Mouse (Mus musculus): ENCODE measurements around the gene Ptch1.

Ptch1 gene

DNA sequence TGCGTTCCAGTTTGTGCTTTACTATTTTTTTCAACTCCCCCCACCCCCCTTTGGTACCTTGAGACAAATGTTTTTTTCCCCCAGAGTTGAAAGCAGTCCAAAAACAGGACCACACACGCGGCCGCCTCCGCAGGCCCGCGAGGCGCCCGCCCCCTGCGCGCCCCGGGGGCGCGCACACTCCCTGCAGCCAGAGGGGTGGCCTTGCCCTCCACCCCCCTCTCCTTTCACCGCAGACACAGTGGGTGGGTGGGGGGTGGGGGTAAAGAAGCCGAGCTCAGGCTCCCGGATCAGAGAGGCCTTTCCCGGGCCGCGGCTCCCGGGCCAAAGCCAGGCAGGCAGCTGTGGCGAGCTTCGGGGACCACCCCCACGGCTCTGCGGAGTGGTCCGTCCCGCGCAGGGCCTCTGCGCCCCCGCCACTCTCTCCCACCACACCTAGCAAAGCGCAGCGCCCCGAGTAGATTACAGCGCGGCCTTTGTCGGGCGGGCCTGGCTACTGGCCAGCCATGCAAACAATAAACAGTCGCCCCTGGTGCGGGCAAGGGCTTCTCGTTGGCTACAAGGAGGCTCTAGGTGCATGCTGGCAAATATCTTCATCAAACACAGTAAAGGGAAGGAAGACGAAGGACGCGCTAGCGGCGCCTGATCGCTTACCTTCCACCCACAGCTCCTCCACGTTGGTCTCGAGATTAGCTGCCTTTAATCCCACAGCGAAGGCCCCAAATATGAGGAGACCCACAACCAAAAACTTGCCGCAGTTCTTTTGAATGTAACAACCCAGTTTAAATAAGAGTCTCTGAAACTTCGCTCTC is 10.2 kb downstream of the Ptch1 start:
- DNase-seq, result peak; percentile 70

DNA sequence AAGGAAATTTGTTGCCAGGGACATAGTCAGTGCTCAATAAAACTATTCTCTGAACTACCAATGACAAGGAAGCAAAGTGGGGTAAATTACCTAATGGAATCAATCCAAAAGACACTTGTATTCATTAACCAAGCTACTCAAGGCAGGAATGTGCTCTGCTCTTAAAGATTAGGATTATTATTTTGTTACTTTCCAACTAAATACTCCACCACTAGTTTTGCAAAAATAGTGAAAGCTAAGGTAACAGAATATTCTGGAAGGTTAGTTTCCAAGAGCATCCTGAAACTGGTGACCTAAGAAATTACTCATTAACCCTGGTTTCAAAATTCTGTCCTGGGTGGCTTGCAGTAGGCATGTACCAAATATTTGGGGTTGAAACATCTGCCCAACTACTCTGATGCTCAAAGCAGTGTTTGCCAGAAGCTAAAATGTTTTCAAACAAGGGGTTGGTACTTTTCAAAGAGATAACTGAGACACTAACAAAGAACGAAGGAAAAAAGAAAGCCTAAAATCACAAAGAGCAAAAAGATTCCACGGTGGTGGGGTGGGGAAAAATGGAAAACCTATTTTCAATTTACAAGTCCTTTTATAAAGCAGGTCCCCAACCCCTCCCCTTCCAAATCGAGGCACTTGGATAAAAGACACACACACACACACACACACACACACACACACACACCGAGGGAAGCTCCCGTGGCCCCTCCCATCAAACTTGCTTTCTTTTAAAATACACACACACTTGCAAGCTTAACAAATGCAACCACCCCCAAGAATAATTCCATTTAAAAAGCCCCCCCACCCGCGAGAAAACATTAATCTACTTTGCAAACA is 11.0 kb downstream of the Ptch1 start:
- no peak for DNase-seq

DNA sequence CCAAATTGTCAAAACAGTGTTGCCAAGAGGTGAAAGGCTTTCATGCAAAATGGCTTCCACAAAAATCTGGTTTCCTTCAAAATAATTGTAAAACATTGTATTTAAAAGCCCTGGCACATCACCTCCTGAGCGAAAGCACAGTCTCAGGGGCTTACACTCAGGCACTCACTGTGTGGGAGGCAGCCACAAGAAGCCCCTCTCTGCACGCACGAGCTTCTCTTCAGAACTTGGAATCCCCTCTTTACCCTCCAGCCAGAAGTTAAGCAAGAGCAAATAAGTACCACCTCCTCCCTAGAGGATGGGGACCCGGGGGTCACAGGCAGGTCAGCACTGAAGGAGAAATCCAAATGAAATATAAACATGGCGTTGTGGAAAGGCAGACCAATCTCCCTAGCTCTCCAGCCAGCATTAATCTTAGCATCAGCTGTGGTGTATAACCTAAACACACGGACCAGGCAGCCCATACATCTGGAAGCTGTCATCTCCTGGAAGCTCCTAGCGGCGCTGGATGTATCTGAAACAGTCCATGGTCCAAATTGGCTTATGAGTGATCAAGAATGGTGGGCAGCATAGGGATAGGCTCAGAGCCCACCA is 15.0 kb downstream of the Ptch1 start:
- no peak for DNase-seq

DNA sequence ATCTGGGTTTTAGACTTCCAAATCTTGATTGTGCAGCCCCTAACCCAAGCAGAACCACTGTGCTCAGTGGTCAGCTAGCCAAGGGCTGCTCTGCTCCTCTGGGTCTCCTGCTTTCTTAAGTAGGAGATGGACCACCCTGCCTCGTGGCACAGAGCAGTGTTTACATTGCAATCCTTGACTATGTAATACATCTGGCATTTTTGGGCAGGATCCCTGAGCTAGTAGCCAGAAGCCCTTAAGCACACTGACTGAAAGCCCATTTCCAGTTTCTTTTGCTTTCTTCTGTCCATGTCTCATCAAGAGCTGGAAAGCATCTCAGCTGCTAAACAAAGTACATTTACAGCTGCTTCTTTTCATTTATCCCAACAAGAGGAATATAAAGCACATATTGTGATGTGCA is 17.0 kb downstream of the Ptch1 start:
- no peak for DNase-seq

DNA sequence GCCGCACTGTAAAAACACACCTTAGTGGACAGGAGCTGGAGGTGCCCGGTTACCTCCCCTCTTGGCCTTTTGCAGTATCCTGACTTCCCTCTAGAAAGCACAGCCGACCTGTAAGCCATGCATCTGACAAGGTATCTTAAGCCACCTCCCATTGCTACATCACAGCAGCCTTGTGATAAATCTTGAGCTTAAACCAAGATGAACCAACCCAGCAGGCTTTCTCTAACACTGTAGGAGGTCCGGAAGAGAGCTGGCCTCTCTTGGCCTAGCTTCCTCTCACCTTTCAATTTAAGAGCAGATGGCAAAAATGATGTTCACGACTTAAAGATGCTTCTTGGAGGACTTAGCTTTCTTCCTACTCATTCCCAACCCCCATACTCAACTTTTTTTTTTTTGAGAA is 17.5 kb downstream of the Ptch1 start:
- no peak for DNase-seq

DNA sequence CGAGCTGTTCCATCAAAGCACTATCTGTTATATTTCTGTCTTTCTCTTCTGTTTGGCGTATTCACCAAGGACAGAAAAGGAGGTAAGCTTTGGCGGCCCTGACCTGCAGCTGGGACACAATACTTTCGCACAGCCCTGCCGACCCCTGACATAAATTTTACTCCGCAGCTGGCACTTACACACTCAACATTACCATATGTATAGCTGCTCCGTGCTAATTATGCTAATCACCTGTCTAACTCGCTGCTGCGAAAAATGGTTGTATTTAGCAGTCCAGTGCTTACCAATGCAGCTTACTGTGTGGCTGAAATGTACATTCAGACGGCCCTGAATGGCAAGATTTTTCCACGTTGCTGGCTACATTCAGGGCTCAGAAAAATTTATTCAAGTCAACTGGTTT is 18.8 kb downstream of the Ptch1 start:
- DNase-seq, result no peak

DNA sequence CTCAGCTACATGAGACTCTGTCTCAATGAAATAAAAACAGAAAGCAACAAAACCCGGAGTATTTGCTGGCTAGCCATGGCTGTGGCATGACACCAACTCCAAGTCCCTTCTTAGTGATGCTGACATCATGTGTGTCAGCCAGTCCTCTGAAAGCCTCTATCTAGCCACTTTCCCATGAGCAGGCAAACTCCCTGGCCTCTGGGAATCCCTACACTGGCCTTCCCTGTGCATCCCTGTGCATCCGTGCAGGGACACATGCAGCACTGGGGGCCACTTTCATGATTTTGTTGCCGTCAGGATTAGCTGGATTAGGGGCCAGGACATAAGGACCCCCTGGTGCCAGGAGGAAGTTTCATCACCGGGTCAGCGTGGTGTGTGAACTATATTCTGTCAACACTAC is 20.0 kb downstream of the Ptch1 start:
- DNase-seq, result no peak

DNA sequence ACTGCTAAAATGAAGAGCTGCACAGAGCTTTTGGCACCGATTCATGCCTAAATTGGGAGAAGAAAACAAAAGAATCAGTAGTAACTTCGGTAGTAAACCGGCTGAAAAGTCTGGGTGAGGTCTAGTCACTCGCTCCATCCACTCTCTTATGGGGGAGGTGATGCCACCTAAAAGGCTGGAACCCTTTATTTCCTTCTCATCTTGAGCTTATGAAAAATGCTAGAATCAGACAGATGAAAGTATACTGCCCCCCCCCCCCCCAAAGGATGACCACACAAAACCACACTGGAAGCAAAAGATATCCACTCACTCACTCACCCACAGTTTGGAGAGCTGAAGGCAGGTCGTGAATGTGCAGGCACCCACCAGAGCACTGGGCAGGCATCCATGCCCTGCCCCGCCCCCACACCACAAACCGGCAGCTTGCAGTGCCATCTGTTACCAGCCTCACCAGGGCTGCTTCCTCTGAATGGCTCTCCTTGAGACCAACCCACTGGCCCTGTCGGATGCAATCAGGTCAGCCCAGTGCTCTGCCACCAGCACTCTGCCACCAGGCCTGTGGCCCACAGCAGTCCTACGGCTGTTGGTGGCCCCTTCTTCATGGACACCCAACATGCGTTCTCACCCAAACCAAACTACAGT is 21.0 kb downstream of the Ptch1 start:
- DNase-seq, result peak; percentile 70

DNA sequence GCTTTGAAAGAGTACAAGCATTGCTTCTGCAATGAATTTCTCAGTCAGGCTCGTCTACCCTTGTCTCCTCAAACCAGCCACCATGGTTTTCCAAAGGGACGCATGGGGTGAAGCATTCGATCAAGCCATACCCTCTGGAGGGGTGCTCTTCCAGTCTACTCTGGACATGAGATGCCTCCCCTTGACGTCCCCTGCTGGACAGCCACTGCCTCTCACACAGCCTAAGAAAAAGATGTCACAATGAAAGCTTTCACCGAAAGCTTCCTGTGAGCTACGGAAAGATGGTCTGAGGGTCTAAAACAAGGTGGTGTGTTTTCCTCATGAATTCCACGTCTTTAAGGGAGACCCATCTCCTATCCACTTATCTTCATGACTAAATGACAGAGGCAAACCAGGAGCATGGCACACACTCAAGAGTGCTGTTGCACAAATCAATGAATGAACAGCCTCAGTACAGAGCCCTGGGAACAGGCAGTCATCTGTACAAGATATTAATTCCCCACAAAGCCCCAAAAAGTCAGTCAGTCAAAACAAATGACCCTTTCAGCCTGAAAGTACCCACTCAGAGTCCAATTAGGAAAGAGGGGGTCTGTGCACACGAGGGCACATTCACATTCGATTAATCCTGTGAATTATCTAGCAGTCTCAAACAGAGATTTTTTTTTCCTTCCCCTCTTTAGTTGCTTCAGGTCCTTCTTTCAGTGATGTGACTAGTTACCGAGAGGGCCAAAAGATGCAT is 21.7 kb downstream of the Ptch1 start:
- no peak for DNase-seq

DNA sequence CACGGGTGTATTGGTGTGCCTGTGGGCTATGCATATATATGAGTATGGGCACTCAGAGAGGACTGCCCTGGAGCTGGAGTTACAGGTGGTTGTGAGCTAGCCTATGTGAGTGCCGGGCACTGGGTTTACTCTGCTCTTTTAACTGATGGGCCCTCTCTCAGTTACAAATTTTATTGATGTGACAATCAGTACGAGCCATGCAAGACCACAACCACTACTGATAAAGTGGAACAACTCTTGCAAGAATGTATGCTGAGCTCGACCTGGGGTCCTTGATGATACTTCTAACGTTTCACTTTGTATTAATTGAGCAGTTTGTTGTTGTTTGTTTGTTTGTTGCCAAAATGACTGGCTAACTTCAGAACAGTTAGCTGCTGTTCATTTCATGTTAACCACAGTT is 23.0 kb downstream of the Ptch1 start:
- DNase-seq, result no peak

DNA sequence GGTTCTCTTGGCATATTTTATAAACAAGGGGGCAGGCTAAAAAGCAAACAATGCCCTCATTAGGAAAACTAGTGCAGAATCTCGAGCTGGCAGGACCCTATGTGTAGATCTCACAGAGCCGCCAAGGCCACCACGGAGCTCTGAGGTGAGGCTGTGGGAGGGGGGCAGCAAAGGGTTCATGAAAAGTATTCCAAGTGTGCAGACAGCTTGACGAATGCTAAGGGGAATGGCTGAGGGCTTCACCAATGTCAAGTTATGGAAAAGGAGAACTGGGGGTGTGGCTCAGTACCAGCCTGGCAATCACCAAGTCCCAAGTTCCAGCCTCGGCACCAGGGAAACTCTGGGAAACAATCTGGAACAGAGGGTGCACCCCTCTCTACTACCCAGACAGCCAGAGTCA is 24.2 kb downstream of the Ptch1 start:
- DNase-seq, result no peak

DNA sequence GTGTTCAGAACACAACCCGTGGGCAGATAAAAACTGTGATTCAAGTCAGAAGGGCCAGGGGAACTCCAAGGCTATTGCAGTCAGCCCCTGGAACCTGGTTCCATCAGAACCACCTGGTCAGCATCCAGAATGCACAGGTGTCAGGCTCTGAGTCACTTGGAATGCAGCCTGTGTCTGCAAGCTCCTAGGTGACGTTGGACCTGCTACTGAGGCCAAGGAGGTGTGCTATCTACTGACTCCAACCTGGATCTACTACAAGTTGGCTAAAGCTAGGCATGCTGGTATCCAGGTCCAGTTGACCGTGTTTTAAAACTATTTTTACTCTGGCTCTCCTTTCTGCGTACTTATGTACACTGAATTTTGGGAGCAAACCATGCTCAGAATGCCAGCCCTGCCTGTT is 24.8 kb downstream of the Ptch1 start:
- DNase-seq, result no peak

DNA sequence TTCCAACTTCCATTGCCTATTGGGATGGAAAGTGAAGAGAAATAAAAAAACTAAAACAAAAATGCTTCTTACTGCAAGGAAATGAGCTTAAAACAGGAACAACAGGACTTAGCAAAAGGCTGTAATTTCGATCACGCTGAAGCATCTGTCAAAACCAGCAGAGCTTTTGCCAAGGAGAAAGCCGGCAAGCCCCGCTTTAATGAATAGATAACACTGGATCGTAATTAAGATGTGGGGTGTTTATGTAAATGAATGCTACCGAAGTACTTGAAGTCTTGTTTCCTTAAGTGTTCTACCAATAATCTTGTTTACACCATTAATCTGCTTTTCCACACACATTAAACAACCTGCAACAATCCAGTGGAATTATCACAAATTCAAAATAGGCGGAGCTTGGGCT is 28.1 kb downstream of the Ptch1 start:
- no peak for DNase-seq

DNA sequence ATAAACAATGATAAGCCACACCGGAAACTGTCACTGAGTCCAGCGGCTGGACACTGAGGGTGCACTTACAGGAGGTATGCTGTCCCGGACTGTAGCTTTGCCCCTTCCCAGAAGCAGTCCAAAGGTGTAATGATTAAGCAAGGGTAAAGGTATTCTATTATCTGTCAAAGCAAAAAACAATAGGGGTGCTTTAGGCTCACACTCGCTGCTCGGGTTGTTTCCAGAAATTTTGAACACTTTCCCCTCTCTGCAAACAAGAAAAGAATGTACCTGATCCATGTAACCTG is 28.5 kb downstream of the Ptch1 start:
- DNase-seq, result no peak

DNA sequence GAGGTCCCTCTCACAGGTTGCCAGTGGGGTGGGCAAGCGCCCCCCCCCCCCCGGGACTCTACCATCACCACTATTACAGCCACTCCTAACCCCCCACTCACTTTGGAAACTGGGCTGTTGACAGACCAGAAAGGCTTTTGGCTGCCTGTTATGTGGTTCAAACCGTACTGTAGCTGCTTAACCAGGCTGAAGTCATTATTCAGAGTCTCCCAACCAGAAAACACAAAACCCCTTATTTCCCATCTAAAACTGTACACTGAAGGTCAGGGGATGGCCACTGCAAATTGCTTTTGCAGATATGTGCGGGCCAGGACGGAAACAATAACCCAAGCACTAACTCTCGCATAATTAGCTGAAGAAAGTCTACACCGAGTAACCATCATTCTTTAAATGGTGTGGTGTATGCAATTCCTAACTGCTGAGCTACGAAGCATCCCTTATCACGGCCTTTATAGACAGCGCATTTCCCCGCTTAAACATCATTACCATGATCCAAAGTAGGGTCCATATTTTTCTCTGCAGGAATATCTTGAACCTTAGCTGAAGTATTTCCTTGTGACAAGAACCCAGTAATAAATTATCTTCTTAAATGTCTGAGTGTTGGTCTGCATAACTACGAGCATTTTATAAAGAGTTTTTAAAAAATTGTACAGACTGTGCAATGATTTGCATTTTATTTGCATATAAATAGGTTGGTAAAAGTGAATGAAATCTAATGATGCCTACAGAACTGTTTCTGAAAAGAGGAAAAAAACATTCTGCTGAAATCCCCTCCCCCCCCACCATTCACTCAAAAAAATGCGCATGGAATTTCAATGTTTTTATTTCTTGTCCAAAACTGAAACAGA is 29.1 kb downstream of the Ptch1 start:
- no peak for DNase-seq

DNA sequence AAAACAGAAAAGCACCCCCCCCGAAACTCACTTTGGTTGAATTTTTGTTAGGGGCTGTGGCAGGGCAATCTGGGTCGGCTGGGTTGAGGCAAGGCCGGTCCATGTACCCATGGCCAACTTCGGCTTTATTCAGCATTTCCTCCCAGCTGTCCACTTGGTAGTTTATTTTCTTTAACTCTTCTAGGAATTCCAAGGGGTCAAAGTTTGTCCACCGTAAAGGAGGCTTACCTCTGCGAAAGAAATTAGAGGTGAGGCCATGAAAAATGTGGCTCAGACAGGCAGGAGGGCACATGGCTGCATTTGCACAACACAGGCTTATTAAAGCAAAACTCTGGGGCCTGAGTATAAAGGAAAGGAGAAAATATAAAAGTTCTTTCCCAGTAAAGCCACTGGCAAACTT is 29.9 kb downstream of the Ptch1 start:
- no peak for DNase-seq

DNA sequence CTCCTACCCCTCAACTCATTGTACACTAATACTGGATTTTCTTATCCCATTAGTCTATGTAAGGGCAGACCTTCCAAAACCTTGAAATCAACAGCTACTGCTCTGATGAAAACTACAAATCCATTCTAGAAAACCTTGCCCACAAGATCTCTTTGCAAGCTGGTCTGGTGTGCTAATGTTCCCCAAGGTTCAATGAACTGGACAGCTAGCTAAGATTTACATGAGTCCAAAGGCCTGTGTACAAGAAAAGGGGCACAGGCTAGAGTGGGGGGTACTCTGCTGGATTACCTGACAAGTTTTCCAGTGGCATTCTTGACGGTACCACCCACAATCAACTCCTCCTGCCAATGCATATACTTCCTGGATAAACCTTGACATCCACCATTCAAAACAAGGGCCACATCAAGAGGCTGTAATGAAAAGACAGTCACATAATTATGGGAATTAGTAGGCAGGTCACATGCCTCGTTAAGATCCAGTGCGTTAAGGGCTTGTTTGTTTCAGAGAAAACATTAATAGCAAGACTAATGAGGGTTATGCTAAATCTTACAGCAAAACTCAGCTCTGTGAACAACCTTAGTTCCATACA is 30.5 kb downstream of the Ptch1 start:
- DNase-seq, result no peak

DNA sequence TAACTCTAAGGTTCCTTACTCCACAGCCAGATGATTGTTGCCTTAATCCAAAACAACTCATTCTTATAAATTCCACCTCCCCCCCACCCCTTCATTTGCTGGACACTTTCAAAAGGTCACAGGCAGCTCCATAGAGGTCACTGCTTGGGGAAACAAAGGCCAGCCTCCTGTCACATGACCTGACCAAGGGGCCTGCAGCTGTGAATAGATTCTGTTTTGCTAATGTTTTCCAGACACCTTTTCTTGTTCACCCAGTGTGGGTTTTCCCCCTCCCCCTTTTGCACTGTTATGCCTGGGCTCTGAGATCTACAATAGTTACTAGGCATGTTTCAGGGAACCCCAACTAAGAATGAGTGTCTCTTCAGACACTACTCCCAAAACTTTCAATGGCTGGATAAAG is 31.9 kb downstream of the Ptch1 start:
- DNase-seq, result no peak

DNA sequence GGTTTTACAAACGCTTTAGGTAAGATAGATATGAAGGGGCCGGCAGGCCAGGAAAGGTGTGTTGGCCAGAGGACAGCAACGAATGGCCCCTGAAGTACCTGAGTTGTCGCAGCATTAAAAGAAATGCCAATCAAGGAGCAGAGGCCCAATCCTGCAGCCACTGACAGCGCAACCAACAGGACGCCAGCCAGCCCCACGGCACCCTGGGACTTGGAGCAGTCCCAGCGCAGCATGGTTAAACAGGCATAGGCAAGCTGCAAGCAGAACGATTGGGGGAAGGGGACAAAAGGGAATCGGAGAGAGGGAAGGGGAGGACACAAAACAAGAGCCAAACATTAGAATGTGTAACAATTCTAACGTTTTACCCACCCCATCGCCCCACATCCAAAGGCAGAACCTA is 32.8 kb downstream of the Ptch1 start:
- no peak for DNase-seq

DNA sequence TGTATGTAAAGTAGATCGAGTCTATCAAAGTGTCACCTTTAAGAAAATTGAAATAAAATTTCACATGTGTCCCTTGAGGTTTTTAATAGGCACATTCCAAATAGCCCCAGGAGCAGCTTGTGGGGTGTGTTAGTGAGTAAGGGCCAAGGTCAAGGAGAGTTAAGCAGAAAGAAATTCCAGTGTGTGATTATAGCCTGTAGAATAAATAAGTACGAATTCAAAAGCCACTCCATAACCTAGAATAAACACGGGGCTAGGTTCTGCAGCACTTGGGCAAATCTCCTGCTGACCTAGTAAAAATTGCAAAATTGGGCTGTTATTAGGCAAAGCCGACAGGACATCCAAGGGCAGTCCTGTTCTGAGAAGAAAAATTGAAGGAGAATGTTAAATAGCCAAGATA is 38.4 kb downstream of the Ptch1 start:
- DNase-seq, result no peak

DNA sequence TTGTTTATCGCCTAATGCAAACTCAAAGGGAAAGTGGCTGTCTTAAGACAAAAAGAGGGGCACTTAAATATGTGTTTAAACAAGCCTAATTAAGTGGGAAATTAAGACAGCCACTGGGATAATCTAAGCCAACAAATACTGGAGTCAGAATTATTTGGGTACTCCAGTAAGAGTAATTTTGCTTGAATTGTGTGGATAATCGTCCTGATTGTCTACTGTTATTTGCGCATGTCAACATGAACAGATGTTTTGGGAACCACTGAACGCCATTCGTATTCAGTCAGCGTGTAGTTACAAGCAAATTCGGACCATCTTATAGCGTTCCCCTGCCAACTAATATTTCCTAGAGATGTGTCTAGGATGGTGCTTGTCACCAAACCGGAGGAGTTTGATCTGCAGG is 42.5 kb downstream of the Ptch1 start:
- DNase-seq, result no peak

DNA sequence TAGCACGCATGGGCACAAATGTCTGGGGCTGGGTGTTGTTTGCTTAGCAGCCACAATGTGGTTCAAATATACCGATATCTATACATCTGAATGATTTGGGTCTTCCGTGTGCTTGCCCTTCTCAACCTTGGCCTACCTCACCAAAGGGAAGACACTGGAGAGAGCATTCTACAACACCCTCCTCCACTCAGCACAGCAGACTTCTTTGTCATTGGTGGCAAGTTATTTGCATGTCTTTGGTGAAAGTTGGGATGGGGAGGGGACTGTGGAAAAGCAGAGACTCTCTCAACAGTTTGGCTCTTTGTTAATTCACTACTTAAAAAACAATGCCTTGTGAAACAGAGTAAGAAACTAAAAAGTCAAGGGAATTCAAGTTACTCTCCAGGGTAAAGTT is 43.0 kb downstream of the Ptch1 start:
- DNase-seq, result no peak
